Mouse (Mus musculus): ENCODE data around the gene Akap1. TPM values are rescaled to one million over a fixed set of nuclear protein-coding genes. Genes with fewer than 3 reads are reported as not detected.

Gene Akap1
- polyA plus RNA-seq, 1 experiment: 5.5 TPM

- WGBS: 89% methylated on average over 7 of the region's 7 CpGs
Observed at GRCm38 (mm10) chr11:88786816-88787215, 77.6 kb downstream of the Akap1 start.

GRCm38 (mm10) chr11:88783525-88783924 is 80.9 kb downstream of the Akap1 start:
- 75% methylated on average over 4 of the region's 4 CpGs for WGBS
- H3K27me3 ChIP-seq (ENCODE audit: control insufficient read depth, insufficient read depth, low read length): no peaks in the 10 kb centered on the region
- TF ChIP-seq CTCF (IDR thresholded peaks at IDR 0.05; ENCODE audit: extremely low read depth, insufficient read depth, insufficient read length, insufficient replicate concordance): no peak
- no peak for TF ChIP-seq POLR2A (IDR thresholded peaks at IDR 0.05; ENCODE audit: low read depth, low read length)

More at GRCm38 (mm10) chr11:88786816-88787215, 77.6 kb downstream of the Akap1 start:
- no peak for DNase-seq (ENCODE audit: low read depth in 1 of 2, low spot score in 2 of 2)
- H3K27me3 ChIP-seq (ENCODE audit: control insufficient read depth, insufficient read depth, low read length): no peaks in the 10 kb centered on the region
- H3K4me1 ChIP-seq (ENCODE audit: control insufficient read depth, insufficient read depth, insufficient read length): no peaks in the 10 kb centered on the region
- no peak overlapping the region for H3K4me3 ChIP-seq (ENCODE audit: extremely low read depth, insufficient read depth, insufficient read length)
- H3K36me3 ChIP-seq (ENCODE audit: control insufficient read depth, insufficient read depth, low read length): no peaks in the 10 kb centered on the region
- no peak for TF ChIP-seq CTCF (IDR thresholded peaks at IDR 0.05; ENCODE audit: extremely low read depth, insufficient read depth, insufficient read length, insufficient replicate concordance)
- TF ChIP-seq POLR2A (IDR thresholded peaks at IDR 0.05; ENCODE audit: low read depth, low read length): no peak
- H3K27ac ChIP-seq (ENCODE audit: insufficient read depth, low read length): no peak overlapping the region

GRCm38 (mm10) chr11:88782531-88782930 is 81.9 kb downstream of the Akap1 start:
- Histone ChIP-seq H3K4me3 (ENCODE audit: extremely low read depth, insufficient read depth, insufficient read length) (no peak overlapping the region), H3K27ac (ENCODE audit: insufficient read depth, low read length) (no peak overlapping the region), H3K36me3 (ENCODE audit: control insufficient read depth, insufficient read depth, low read length) (no peaks in the 10 kb centered on the region), H3K27me3 (ENCODE audit: control insufficient read depth, insufficient read depth, low read length) (no peaks in the 10 kb centered on the region), H3K4me1 (ENCODE audit: control insufficient read depth, insufficient read depth, insufficient read length) (no peaks in the 10 kb centered on the region)
- WGBS: 78% methylated on average over 5 of the region's 5 CpGs
- TF ChIP-seq CTCF (IDR thresholded peaks at IDR 0.05; ENCODE audit: extremely low read depth, insufficient read depth, insufficient read length, insufficient replicate concordance): no peak
- TF ChIP-seq POLR2A (IDR thresholded peaks at IDR 0.05; ENCODE audit: low read depth, low read length): no peak
- DNase-seq (ENCODE audit: low read depth in 1 of 2, low spot score in 2 of 2): no peak

More at GRCm38 (mm10) chr11:88783525-88783924, 80.9 kb downstream of the Akap1 start:
- H3K36me3 ChIP-seq (ENCODE audit: control insufficient read depth, insufficient read depth, low read length): no peaks in the 10 kb centered on the region
- H3K4me3 ChIP-seq (ENCODE audit: extremely low read depth, insufficient read depth, insufficient read length): no peak overlapping the region
- no peak for DNase-seq (ENCODE audit: low read depth in 1 of 2, low spot score in 2 of 2)
- no peaks in the 10 kb centered on the region for H3K4me1 ChIP-seq (ENCODE audit: control insufficient read depth, insufficient read depth, insufficient read length)
- no peak overlapping the region for H3K27ac ChIP-seq (ENCODE audit: insufficient read depth, low read length)

Other genes starting within 250 kb of the Akap1 start
- 14.2 and 18.5 TPM in 2 replicates for gene Msi2, start 146.1 kb downstream of the Akap1 start, polyA plus RNA-seq (2012; rRNA removed)
- gene Scpep1, start 90.9 kb upstream of the Akap1 start, polyA plus RNA-seq (2012; rRNA removed): 15.3 and 17.4 TPM in 2 replicates
- 0.31 and 0.75 TPM in 2 replicates for gene Elobl, start 102.3 kb upstream of the Akap1 start, polyA plus RNA-seq (2012; rRNA removed)
- 3.9 and 4.0 TPM in 2 replicates for gene Coil, start 105.7 kb upstream of the Akap1 start, polyA plus RNA-seq (2012; rRNA removed)
- gene Trim25, start 134.8 kb upstream of the Akap1 start, polyA plus RNA-seq (2012; rRNA removed): 41.5 and 67.0 TPM in 2 replicates
- 3.9 and 6.9 TPM in 2 replicates for gene Dgke, start 202.3 kb upstream of the Akap1 start, polyA plus RNA-seq (2012; rRNA removed)
- not detected in 2 replicates for gene Gm525, start 209.3 kb upstream of the Akap1 start, polyA plus RNA-seq (2012; rRNA removed)